Mouse (Mus musculus): Measurements from ENCODE around the gene Gm47995. TPM values are rescaled to one million over a fixed set of nuclear protein-coding genes. Genes with fewer than 3 reads are reported as not detected.

Gm47995 gene
- polyA plus RNA-seq, 1 experiment from 2014 or later = not detected

DNA sequence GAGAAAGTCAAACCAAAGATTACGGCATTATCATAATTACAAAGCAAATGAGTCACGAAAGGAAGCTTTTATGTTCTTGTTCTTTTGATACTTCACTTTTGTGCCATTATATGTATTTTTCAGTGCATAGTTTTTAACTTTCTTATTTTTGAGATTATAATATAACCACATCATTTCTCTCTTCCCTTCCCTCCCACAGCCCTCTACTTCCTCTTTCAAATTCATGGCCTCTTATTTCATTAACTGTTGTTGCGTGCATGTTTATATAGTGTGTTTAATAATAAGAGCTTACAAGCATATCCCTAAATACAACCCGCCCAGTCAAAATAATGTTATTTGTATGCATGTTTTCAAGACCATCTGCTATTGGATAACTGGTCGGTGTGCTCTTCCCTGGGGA lies 20.8 kb downstream of the Gm47995 start:
- no peak overlapping the region for H3K4me2 ChIP-seq (replicated peaks)
- ATAC-seq = no peak
- H3K9me3 ChIP-seq = no peaks in the 10 kb centered on the region
- H3K27ac ChIP-seq = no peak overlapping the region
- no peaks in the 10 kb centered on the region for H3K27me3 ChIP-seq
- H3K36me3 ChIP-seq = no peaks in the 10 kb centered on the region
- no peak overlapping the region for H3K4me3 ChIP-seq (replicated peaks)
- no peaks in the 10 kb centered on the region for H3K4me1 ChIP-seq (replicated peaks)
- WGBS = 89% methylated on average over 5 of the region's 5 CpGs
- H3K9ac ChIP-seq (replicated peaks) = no peak overlapping the region

- Histone ChIP-seq H3K9ac (replicated peaks) (no peak overlapping the region), H3K27me3 (no peaks in the 10 kb centered on the region), H3K27ac (no peak overlapping the region), H3K4me1 (replicated peaks) (no peaks in the 10 kb centered on the region), H3K4me2 (replicated peaks) (no peak overlapping the region), H3K9me3 (no peaks in the 10 kb centered on the region), H3K4me3 (replicated peaks) (no peak overlapping the region), H3K36me3 (no peaks in the 10 kb centered on the region)
- ATAC-seq = no peak
- 74% methylated on average over 7 of the region's 7 CpGs for WGBS
Measured at GRCm38 (mm10) chr1:151220098-151220497, 21.9 kb downstream of the Gm47995 start.

DNA sequence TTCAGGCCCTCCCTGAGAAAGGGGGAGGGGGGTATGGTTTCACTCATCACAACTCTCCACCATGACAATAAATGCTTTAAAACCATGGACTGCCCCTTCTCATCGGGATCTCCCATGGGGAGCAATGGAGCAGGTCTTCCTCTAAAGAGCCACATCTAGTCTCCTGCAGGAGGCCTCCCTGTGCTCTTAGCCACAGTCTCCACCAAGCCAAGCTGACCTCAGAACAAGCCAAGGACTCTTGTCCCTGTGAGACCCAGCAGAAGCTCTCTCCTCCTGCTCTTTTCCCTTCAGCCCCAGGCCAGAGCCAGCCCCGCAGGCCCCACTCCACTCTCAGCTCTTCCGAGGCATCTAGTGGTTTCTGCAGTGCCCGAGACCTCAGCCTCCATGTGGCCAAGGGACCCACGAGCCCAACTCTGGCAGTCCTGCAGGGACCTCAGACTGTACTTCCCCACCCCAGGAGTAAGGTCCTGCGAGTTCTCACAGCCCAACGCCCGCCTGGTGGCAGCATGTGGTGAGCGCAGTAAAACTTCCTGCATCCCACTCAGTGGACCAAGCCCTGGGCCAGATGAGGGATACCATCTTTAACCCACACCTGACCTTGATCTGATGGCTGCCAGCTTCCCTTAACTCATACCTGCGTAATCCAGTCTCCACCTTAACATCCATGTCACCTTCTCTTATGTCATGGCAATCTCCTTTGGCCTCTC lies 24.5 kb downstream of the Gm47995 start:
- Histone ChIP-seq H3K4me2 (replicated peaks) (no peak overlapping the region), H3K27ac (no peak overlapping the region), H3K9me3 (no peaks in the 10 kb centered on the region), H3K27me3 (no peaks in the 10 kb centered on the region), H3K9ac (replicated peaks) (no peak overlapping the region), H3K36me3 (no peaks in the 10 kb centered on the region), H3K4me1 (replicated peaks) (no peaks in the 10 kb centered on the region), H3K4me3 (replicated peaks) (no peak overlapping the region)
- WGBS = 90% methylated on average over 10 of the region's 10 CpGs
- ATAC-seq = no peak

DNA sequence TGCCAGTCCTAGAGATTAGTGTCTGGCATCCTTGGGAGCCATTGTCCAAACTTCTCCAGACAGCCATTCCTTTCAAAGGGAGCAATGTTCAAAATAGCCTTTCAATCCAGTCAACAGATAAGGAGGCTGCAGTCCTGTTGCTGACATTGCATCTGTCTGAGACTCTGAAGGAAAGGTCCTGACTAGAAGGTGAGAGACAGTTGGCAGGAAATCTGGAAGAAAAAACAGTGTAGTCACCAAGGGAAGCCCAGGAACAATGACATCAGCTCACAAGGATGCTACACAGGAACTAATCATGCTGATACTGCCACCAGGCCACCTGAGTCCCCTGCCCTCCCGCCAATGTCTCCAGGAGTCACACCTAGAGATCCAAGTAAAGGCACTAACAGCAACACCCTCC lies 25.1 kb downstream of the Gm47995 start:
- 79% methylated on average over 1 of the region's 1 CpGs for WGBS
- Histone ChIP-seq H3K4me2 (replicated peaks) (no peak overlapping the region), H3K9me3 (no peaks in the 10 kb centered on the region), H3K9ac (replicated peaks) (no peak overlapping the region), H3K36me3 (no peaks in the 10 kb centered on the region), H3K4me3 (replicated peaks) (no peak overlapping the region), H3K27me3 (no peaks in the 10 kb centered on the region), H3K27ac (no peak overlapping the region), H3K4me1 (replicated peaks) (no peaks in the 10 kb centered on the region)
- ATAC-seq = no peak

- H3K27me3 ChIP-seq = no peaks in the 10 kb centered on the region
- no peak overlapping the region for H3K4me2 ChIP-seq (replicated peaks)
- no peak overlapping the region for H3K27ac ChIP-seq
- no peak overlapping the region for H3K4me3 ChIP-seq (replicated peaks)
- H3K9me3 ChIP-seq = no peaks in the 10 kb centered on the region
- H3K9ac ChIP-seq (replicated peaks) = no peak overlapping the region
- WGBS = 93% methylated on average over 1 of the region's 1 CpGs
- no peaks in the 10 kb centered on the region for H3K36me3 ChIP-seq
- ATAC-seq = no peak
- no peaks in the 10 kb centered on the region for H3K4me1 ChIP-seq (replicated peaks)
Measured at GRCm38 (mm10) chr1:151224536-151224935, 26.3 kb downstream of the Gm47995 start.

- Histone ChIP-seq H3K4me2 (replicated peaks) (no peak overlapping the region), H3K9ac (replicated peaks) (no peak overlapping the region), H3K4me1 (replicated peaks) (no peaks in the 10 kb centered on the region), H3K27ac (no peak overlapping the region), H3K4me3 (replicated peaks) (no peak overlapping the region), H3K9me3 (no peaks in the 10 kb centered on the region; the same call in 1 of the 2 replicates), H3K27me3 (no peaks in the 10 kb centered on the region), H3K36me3 (no peaks in the 10 kb centered on the region)
- 89% methylated on average over 8 of the region's 8 CpGs for WGBS
- ATAC-seq = no peak
Measured at GRCm38 (mm10) chr1:151227506-151227905, 29.3 kb downstream of the Gm47995 start.

- no peaks in the 10 kb centered on the region for H3K36me3 ChIP-seq
- no peak overlapping the region for H3K4me2 ChIP-seq (replicated peaks)
- H3K4me1 ChIP-seq (replicated peaks) = no peaks in the 10 kb centered on the region
- H3K9me3 ChIP-seq = no peaks in the 10 kb centered on the region; the same call in 1 of the 2 replicates
- WGBS = 63% methylated on average over 1 of the region's 1 CpGs
- no peak overlapping the region for H3K9ac ChIP-seq (replicated peaks)
- no peak for ATAC-seq
- no peak overlapping the region for H3K4me3 ChIP-seq (replicated peaks)
- no peak overlapping the region for H3K27ac ChIP-seq
- no peaks in the 10 kb centered on the region for H3K27me3 ChIP-seq
Measured at GRCm38 (mm10) chr1:151228320-151228989, 30.2 kb downstream of the Gm47995 start.

GRCm38 (mm10) chr1:151232346-151232745 lies 34.1 kb downstream of the Gm47995 start:
- Histone ChIP-seq H3K36me3 (no peaks in the 10 kb centered on the region), H3K4me1 (replicated peaks) (peaks cover 11% of the 10 kb centered on the region; the same call in 1 of the 2 replicates), H3K9me3 (no peaks in the 10 kb centered on the region; the same call in 1 of the 2 replicates), H3K27me3 (no peaks in the 10 kb centered on the region), H3K4me3 (replicated peaks) (no peak overlapping the region), H3K27ac (no peak overlapping the region), H3K9ac (replicated peaks) (no peak overlapping the region), H3K4me2 (replicated peaks) (no peak overlapping the region)
- ATAC-seq = no peak
- WGBS = 84% methylated on average over 3 of the region's 3 CpGs

DNA sequence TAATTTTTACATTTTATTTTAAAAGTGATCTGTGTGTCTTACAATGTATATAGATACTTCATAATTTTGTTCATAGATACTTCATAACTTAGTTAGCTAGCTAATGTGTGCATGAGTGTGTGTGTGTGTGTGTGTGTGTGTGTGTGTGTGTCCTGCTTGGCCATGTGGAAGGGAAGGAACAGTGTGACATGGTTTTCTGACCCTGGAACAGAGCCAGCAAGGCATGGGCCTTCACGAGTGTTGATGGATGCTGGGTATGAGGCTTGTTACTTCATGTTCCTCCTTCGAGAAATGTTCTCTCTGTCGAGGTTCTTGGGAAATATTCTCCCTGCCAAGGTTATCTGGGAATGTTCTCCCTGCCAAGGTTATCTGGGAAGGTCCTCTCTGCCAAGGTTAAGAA lies 35.5 kb downstream of the Gm47995 start:
- Histone ChIP-seq H3K9ac (replicated peaks) (no peak overlapping the region), H3K36me3 (no peaks in the 10 kb centered on the region), H3K4me3 (replicated peaks) (no peak overlapping the region), H3K4me1 (replicated peaks) (peaks cover 11% of the 10 kb centered on the region; the same call in 1 of the 2 replicates), H3K27me3 (no peaks in the 10 kb centered on the region), H3K9me3 (no peaks in the 10 kb centered on the region; the same call in 1 of the 2 replicates), H3K4me2 (replicated peaks) (no peak overlapping the region), H3K27ac (no peak overlapping the region)
- WGBS = 96% methylated on average over 3 of the region's 3 CpGs
- ATAC-seq = no peak

DNA sequence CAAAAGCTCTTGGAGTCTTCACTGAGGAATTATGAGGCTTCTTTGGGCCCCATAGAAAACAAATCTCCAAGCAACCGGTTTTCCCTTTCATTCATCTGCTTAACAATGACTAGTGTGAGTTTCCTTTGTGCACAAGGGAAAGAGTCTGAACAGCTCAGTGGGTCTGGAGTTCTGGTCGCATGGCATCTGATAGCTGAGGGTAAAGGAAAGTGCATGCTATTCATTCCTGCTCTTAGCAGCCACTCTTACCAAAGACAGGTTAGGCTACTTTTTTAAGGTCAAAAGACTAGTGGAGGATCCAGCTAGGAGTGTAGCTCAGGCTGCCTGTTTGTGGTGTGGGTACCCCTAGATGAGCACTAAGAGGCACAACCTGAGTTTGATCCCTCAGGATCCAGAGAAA lies 37.3 kb downstream of the Gm47995 start:
- Histone ChIP-seq H3K4me3 (replicated peaks) (no peak overlapping the region), H3K36me3 (no peaks in the 10 kb centered on the region), H3K27ac (no peak overlapping the region), H3K9me3 (peaks cover 4% of the 10 kb centered on the region; the same call in 1 of the 2 replicates), H3K4me2 (replicated peaks) (no peak overlapping the region), H3K4me1 (replicated peaks) (peaks cover 11% of the 10 kb centered on the region; the same call in 1 of the 2 replicates), H3K9ac (replicated peaks) (no peak overlapping the region), H3K27me3 (no peaks in the 10 kb centered on the region)
- ATAC-seq = no peak
- 3% methylated on average over 2 of the region's 2 CpGs for WGBS

GRCm38 (mm10) chr1:151236141-151236930 lies 38.1 kb downstream of the Gm47995 start:
- ATAC-seq = no peak
- WGBS = 81% methylated on average over 13 of the region's 13 CpGs
- Histone ChIP-seq H3K36me3 (no peaks in the 10 kb centered on the region), H3K4me1 (replicated peaks) (peaks cover 11% of the 10 kb centered on the region; the same call in 1 of the 2 replicates), H3K27ac (no peak overlapping the region), H3K9me3 (peaks cover 4% of the 10 kb centered on the region; the same call in 1 of the 2 replicates), H3K9ac (replicated peaks) (no peak overlapping the region), H3K4me3 (replicated peaks) (no peak overlapping the region), H3K27me3 (no peaks in the 10 kb centered on the region), H3K4me2 (replicated peaks) (no peak overlapping the region)

DNA sequence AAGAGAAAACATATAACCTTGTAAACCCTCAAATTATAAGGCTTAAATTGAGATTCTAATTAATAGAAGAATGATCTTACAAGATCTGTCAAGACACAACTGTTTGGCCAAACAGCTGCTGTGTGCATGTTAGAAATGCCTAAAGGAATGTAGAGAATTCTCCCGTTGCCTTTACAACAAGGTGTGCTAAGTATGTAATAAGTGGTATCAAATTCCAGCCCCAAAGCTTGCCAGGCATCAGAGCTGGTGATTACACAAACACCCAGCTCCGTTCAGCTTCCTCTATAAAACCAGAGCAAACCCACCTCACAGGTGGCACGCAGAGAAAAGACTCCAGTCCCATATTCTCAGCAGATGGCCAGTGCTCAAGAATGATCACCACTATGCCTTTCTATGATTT lies 39.5 kb downstream of the Gm47995 start:
- Histone ChIP-seq H3K9me3 (peaks cover 4% of the 10 kb centered on the region), H3K4me1 (replicated peaks) (peaks cover 11% of the 10 kb centered on the region; the same call in 1 of the 2 replicates), H3K36me3 (no peaks in the 10 kb centered on the region), H3K4me2 (replicated peaks) (no peak overlapping the region), H3K27ac (no peak overlapping the region), H3K9ac (replicated peaks) (no peak overlapping the region), H3K27me3 (no peaks in the 10 kb centered on the region), H3K4me3 (replicated peaks) (no peak overlapping the region)
- WGBS = 92% methylated on average over 3 of the region's 3 CpGs
- ATAC-seq = no peak
